Mouse (Mus musculus): Measurements from ENCODE around the gene Gm428. TPM values are rescaled to one million over a fixed set of nuclear protein-coding genes. Genes with fewer than 3 reads are reported as not detected.
"Not testable (repeated sequence)": the region's sequence is repeated elsewhere in the genome, so short reads cannot be mapped to it uniquely, and the experiment has no call there.

Gm428 gene
- not detected in 2 replicates for polyA plus RNA-seq (2016; fragmentation: Nextera tagmentation; extraction: Ambion mirVana)

DNA sequence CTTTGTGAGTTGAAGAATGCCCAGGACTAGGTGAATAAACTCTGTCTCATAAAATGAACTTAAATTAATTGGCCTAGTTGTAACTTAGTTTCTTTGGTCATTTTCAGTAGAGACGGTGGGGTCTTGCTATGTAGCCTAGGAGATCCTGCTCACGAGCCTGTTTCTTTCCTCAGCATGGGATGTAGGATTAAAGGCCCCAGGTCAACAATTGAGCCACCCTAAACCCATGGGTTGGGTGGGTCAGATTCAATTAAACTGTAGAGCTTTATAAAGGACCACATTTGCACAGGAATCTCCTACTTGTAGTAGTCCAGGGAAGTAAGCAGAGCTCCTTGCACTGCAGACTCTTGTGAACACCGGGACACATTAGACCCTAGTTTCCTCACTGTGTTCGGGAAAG, at the start of gene Gm428:
TSS of gene Gm428 (plus strand) at position 301 of the 400 bp plus-strand sequence.
- not testable (repeated sequence) for DNase-seq (ENCODE audit: extremely low spot score, low spot score); H3K27me3 ChIP-seq (ENCODE audit: poor library complexity, severe bottlenecking); H3K9me3 ChIP-seq; H3K4me3 ChIP-seq; H3K27ac ChIP-seq; H3K4me1 ChIP-seq; H3K36me3 ChIP-seq (replicated peaks)
- 89% methylated on average over 2 of the region's 4 CpGs for WGBS

DNA sequence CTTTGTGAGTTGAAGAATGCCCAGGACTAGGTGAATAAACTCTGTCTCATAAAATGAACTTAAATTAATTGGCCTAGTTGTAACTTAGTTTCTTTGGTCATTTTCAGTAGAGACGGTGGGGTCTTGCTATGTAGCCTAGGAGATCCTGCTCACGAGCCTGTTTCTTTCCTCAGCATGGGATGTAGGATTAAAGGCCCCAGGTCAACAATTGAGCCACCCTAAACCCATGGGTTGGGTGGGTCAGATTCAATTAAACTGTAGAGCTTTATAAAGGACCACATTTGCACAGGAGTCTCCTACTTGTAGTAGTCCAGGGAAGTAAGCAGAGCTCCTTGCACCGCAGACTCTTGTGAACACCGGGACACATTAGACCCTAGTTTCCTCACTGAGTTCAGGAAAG, 45.5 kb upstream of the Gm428 start, which contains the start of gene Gm11236:
TSS of gene Gm11236 (plus strand) at position 301 of the 400 bp plus-strand sequence.
- DNase-seq (ENCODE audit: extremely low spot score, low spot score); H3K36me3 ChIP-seq (replicated peaks); H3K9me3 ChIP-seq; H3K27ac ChIP-seq; H3K4me1 ChIP-seq; H3K27me3 ChIP-seq (ENCODE audit: poor library complexity, severe bottlenecking); H3K4me3 ChIP-seq: not testable (repeated sequence)
- WGBS: no CpG with 5 or more reads among the region's 4 CpGs

DNA sequence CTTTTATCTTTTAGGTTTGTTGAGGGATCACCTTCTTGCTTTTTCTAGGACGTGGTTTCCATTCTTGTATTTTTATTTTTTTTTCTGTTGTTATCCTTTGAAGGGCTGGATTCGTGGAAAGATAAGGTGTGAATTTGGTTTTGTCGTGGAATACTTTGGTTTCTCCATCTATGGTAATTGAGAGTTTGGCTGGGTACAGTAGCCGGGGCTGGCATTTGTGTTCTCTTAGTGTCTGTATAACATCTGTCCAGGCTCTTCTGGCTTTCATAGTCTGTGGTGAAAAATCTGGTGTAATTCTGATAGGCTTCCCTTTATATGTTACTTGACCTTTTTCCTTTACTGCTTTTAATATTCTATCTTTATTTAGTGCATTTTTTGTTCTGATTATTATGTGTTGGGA, 21.5 kb upstream of the Gm428 start:
- not testable (repeated sequence) for DNase-seq (ENCODE audit: extremely low spot score, low spot score)
- 90% methylated on average over 4 of the region's 4 CpGs for WGBS

GRCm38 (mm10) chr4:73668054-73668453, 15.3 kb upstream of the Gm428 start, which contains the start of gene Gm11239:
Gm11239 (plus strand) TSS chr4:73668354.
- not testable (repeated sequence) for H3K27ac ChIP-seq; H3K4me1 ChIP-seq; H3K4me3 ChIP-seq; DNase-seq (ENCODE audit: extremely low spot score, low spot score); H3K9me3 ChIP-seq; H3K36me3 ChIP-seq (replicated peaks); H3K27me3 ChIP-seq (ENCODE audit: poor library complexity, severe bottlenecking)
- no CpG with 5 or more reads among the region's 4 CpGs for WGBS

More for the DNA sequence above, 21.5 kb upstream of the Gm428 start:
- H3K36me3 ChIP-seq (replicated peaks); H3K9me3 ChIP-seq; H3K4me3 ChIP-seq; H3K4me1 ChIP-seq; H3K27me3 ChIP-seq (ENCODE audit: poor library complexity, severe bottlenecking); H3K27ac ChIP-seq: not testable (repeated sequence)

GRCm38 (mm10) chr4:73718761-73719160, 35.4 kb downstream of the Gm428 start:
- Histone ChIP-seq H3K27ac (no peak overlapping the region), H3K4me3 (no peak overlapping the region), H3K36me3 (replicated peaks) (no peaks in the 10 kb centered on the region), H3K9me3 (no peaks in the 10 kb centered on the region), H3K27me3 (ENCODE audit: poor library complexity, severe bottlenecking) (no peaks in the 10 kb centered on the region), H3K4me1 (no peaks in the 10 kb centered on the region)
- WGBS: 93% methylated on average over 1 of the region's 1 CpGs
- DNase-seq (ENCODE audit: extremely low spot score, low spot score): no peak

GRCm38 (mm10) chr4:73719819-73720218, 36.5 kb downstream of the Gm428 start:
- Histone ChIP-seq H3K27me3 (ENCODE audit: poor library complexity, severe bottlenecking) (no peaks in the 10 kb centered on the region), H3K9me3 (no peaks in the 10 kb centered on the region), H3K36me3 (replicated peaks) (no peaks in the 10 kb centered on the region), H3K4me3 (no peak overlapping the region), H3K27ac (no peak overlapping the region), H3K4me1 (no peaks in the 10 kb centered on the region)
- no peak for DNase-seq (ENCODE audit: extremely low spot score, low spot score)

Other genes with a start within 250 kb of the Gm428 start
- gene Gm11238, start 75.6 kb upstream of the Gm428 start, polyA plus RNA-seq (2016; fragmentation: Nextera tagmentation; extraction: Ambion mirVana): not detected in 2 replicates
- not detected in 2 replicates for gene Gm11237, start 60.5 kb upstream of the Gm428 start, polyA plus RNA-seq (2016; fragmentation: Nextera tagmentation; extraction: Ambion mirVana)
- gene Gm11236, start 45.4 kb upstream of the Gm428 start, polyA plus RNA-seq (2016; fragmentation: Nextera tagmentation; extraction: Ambion mirVana): not detected in 2 replicates
- not detected in 2 replicates for gene Gm11239, start 15.2 kb upstream of the Gm428 start, polyA plus RNA-seq (2016; fragmentation: Nextera tagmentation; extraction: Ambion mirVana)
- 1.8 and 2.3 TPM in 2 replicates for gene Rasef, start 107.5 kb downstream of the Gm428 start, polyA plus RNA-seq (2016; fragmentation: Nextera tagmentation; extraction: Ambion mirVana)
- gene Gm11758, start 192.8 kb downstream of the Gm428 start, polyA plus RNA-seq (2016; fragmentation: Nextera tagmentation; extraction: Ambion mirVana): not detected in 2 replicates
- gene Gm11757, start 207.6 kb downstream of the Gm428 start, polyA plus RNA-seq (2016; fragmentation: Nextera tagmentation; extraction: Ambion mirVana): not detected in 2 replicates
- gene Gm13871, start 222.4 kb downstream of the Gm428 start, polyA plus RNA-seq (2016; fragmentation: Nextera tagmentation; extraction: Ambion mirVana): not detected in 2 replicates
- not detected in 2 replicates for gene Gm11756, start 237.2 kb downstream of the Gm428 start, polyA plus RNA-seq (2016; fragmentation: Nextera tagmentation; extraction: Ambion mirVana)

Measured in forebrain, embryonic 10.5 days (tissue).